ENCODE assay signal across 8 mouse cellular contexts in the genomic region with DNA sequence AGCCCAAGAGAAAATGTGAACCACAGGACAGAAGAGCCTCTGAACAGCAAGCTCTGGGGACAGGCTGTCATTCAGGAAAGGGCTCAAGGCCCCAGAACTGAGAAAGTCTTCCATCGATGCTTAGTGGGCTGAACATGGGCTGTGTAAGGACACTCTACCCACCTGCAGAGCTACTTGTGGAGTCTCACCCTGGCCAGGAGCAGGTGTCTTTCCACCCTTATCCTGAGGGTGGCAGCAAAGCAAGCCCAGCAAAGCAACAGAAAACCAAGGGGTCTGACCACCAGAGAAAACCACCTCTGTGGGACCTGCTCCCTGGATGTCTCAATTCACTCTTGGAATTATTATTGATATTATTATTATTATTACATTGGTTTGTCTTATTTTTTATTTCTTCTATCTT. TPM values are rescaled to one million over a fixed set of nuclear protein-coding genes. Genes with fewer than 3 reads are reported as not detected.
DNase-seq lines count a peak whose midpoint lies in the region; ATAC-seq lines count a peak whose summit lies in the region.

No protein-coding gene starts in this region.

- H3K27ac ChIP-seq in hindbrain, embryonic 16.5 days (ENCODE audit: low read depth, low read length), result no peak overlapping the region

- 0 out of 2 replicates have a peak, but pooled peaks have one; percentile 46 for ATAC-seq in hindbrain, embryonic 16.5 days

- H3K9me3 ChIP-seq in hindbrain, embryonic 16.5 days (ENCODE audit: control insufficient read depth, low read length), result no peaks in the 10 kb centered on the region

- DNase-seq in urinary bladder, postnatal 14 days (ENCODE audit: low spot score), result peak; percentile 47
- no peak for DNase-seq in urinary bladder, adult 18-20 months (ENCODE audit: low spot score in 2 of 2)
- DNase-seq in adrenal gland, postnatal 36 days, result peak; percentile 50 to 58
- DNase-seq in forelimb bud, embryonic 11.5 days (ENCODE audit: low read depth, low spot score), result peak; percentile 56
- DNase-seq in lung, adult 18-20 months, result peak; percentile 47 to 71
- DNase-seq in retina, postnatal 1 day, result peak; percentile 80
- no peak for DNase-seq in urinary bladder, postnatal 10 days (ENCODE audit: low spot score)

- no peaks in the 10 kb centered on the region; the same call in 1 of the 2 replicates for H3K4me1 ChIP-seq in hindbrain, embryonic 16.5 days (ENCODE audit: control insufficient read depth, insufficient read depth, low read depth, low read length)

- H3K4me2 ChIP-seq in hindbrain, embryonic 16.5 days (ENCODE audit: low read length), result no peak overlapping the region

- 38% methylated on average over 1 of the region's 1 CpGs for WGBS in hindbrain, embryonic 16.5 days

- H3K27me3 ChIP-seq in hindbrain, embryonic 16.5 days (replicated peaks; ENCODE audit: control insufficient read depth, insufficient read depth, low read length), result peaks cover 3% of the 10 kb centered on the region; the same call in 1 of the 2 replicates

- no peak overlapping the region for H3K9ac ChIP-seq in hindbrain, embryonic 16.5 days (ENCODE audit: low read depth, low read length)

- H3K36me3 ChIP-seq in hindbrain, embryonic 16.5 days (ENCODE audit: control insufficient read depth, insufficient read depth, low read length), result no peaks in the 10 kb centered on the region

- no peak overlapping the region for H3K4me3 ChIP-seq in hindbrain, embryonic 16.5 days (ENCODE audit: low read length)

RNA-seq across cellular contexts. Expression of gene Hopx, which starts 25.6 kb away (rescaled TPM):
- 1 to 10 TPM; 1.7 to 2.6 TPM for total RNA-seq in adrenal gland, postnatal 36 days (2021)
- polyA plus RNA-seq in hindbrain, embryonic 16.5 days (2015; fragmentation: Nextera tagmentation; extraction: Ambion mirVana), result 4.9 and 6.7 TPM in 2 replicates

Comparison
In these comparisons a context has a peak if more than half of its experiments do, and no peak if none do; other contexts are left out.
1. DNase-seq: peak in urinary bladder, postnatal 14 days (single experiment), adrenal gland, postnatal 36 days (2 of 2), forelimb bud, embryonic 11.5 days (single experiment), lung, adult 18-20 months (2 of 2) and retina, postnatal 1 day (single experiment); none in urinary bladder, adult 18-20 months (0 of 2) and urinary bladder, postnatal 10 days (single experiment).